Mouse (Mus musculus) thymus, adult 18-20 months (tissue): ENCODE results near the gene Vamp5.

ENCODE experiments used
- DNase-seq, 2 experiments: peaks; one replicate each; pipeline ENCODE4 v3.0.0; 2022; ENCODE audit warnings: mixed read lengths in 2 of 2

The Vamp5 gene

DNA sequence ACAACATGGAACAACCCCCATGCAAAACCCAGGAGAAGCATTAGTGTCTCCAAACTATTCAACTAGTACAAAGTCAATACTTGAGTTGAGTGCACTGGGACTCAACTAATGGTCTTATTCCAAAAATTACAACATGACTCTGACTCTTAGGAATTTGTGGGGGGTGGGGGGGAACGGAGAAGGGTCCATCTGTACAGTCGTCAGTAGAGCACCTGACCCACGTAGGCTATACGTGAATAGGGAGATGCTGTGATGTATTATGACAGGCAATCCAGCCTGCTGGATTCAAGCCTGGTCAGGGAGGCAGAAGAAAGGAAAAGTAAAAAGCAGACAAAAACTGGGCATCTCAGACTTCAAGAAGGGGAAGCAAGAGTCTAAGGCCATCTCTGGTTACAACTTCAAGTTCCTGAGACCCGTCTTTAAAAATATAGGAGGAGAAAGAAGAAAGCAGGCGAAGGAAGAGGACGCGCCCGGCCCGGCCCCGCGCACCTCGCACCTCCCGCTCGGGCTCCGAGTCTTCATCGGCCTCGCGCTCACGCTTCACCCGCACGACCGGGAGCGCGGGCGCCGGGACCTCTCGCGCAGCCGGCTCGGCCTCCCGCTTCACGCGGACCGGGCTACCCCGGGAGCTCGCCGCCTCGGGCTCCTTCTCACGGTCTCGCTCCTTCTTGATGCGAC is 35.7 kb downstream of the Vamp5 start:
- no peak for DNase-seq

- DNase-seq = no peak
These were observed 39.8 kb downstream of the Vamp5 start for GRCm38 (mm10) chr6:72340481-72340880.

GRCm38 (mm10) chr6:72333111-72333510 is 47.2 kb downstream of the Vamp5 start:
- no peak for DNase-seq

DNA sequence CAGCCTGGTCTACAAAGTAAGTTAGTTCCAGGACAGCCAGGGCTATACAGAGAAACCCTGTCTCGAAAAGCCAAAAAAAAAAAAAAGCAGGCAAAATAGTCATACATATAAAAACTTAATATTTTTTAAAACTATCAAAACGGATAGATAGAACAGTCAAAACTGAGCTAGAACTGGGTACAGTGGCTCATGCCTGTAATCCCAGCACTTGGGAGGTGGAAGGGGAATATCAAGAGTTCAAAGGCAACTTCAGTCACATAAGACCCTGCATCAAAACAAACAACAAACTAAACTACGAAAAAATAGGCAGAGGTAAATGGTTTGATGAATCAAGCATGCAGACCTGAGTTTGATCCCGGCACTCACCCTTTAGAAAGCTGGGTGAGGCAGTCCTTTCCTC is 50.1 kb downstream of the Vamp5 start:
- DNase-seq = no peak

DNA sequence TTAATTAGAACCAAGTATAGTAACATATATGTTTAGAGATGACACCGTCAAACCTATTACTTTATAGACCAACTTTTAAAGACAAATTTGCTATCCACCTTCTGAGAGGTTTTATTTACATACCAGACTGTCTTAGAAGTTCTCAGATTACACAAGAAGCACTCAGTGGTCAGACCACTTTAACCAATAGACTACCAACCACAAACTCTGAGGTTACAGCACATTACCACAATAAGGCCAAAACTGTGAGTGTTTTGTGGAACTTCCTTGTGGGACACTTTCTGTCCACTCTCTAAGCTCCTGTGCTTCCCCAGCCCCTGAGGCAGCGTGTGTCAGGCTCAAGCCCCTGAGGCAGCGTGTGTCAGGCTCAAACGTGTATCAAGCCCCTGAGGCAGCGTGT is 51.2 kb downstream of the Vamp5 start:
- no peak for DNase-seq

DNA sequence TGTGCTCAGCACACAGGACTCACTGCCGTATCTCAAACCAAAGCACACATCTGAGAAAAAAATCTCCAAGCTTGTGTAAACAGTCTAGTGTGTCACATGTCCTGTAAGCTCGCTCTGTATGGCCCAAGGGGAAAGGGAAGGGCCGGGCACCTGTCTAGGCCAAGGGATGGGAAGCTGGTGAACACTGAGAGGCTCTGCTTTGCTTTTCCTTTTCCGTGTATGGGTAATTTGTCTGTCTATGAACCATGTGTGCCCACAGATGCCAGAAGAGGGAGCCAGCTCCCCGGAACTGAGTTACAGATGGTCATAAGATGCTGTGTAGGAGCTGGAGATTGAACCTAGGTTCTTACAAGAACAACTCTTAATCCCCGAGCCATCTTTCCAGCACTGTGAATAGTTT is 54.0 kb downstream of the Vamp5 start:
- DNase-seq = no peak

- no peak for DNase-seq
These were observed 56.3 kb downstream of the Vamp5 start for GRCm38 (mm10) chr6:72323786-72324508.

DNA sequence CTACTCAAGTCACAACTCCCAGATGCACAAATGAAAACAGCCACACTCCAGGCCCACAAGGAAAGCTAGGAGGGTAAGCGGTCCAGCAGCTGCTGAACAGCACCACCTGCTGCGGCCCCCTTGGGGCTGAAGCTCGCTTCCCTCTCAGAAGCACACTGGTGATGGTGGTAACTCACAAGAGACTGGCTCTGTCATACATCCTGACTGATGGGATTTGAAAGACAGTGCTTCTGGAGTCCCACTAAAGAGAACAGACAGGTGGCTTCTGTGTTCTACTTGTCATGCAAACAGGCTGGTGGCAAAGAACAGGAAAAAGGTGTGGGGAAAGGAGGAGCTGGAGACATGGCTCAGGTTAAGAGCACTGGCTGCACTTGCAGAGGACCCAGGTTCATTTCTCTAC is 57.3 kb downstream of the Vamp5 start:
- DNase-seq = no peak

- DNase-seq = no peak
These were observed 61.2 kb downstream of the Vamp5 start for GRCm38 (mm10) chr6:72319019-72319418.
